Mouse (Mus musculus) forebrain, embryonic 12.5 days (tissue): ENCODE data around the gene Ripk1. TPM values are rescaled to one million over a fixed set of nuclear protein-coding genes. Genes with fewer than 3 reads are reported as not detected.

ENCODE experiments used
- ATAC-seq: fragments of 200-750 bp; cut with Nextera tagmentation; 2 replicates; pipeline ENCODE4 v1.8.0; 2017; ENCODE audit warnings: moderate TSS enrichment; ENCODE audit not compliant: low FRiP score
- H3K27ac ChIP-seq: fragments of 300-500 bp; sonication (generic); 2 replicates; pipeline ENCODE4 v1.5.1; 2016; ENCODE audit warnings: mild to moderate bottlenecking
- H3K27me3 ChIP-seq: fragments of 300-500 bp; sonication (generic); 2 replicates; pipeline ENCODE4 v1.6.1; 2016; ENCODE audit warnings: mild to moderate bottlenecking
- H3K36me3 ChIP-seq: fragments of 300-500 bp; sonication (generic); replicated peaks from 2 replicates; pipeline ENCODE4 v1.6.1; 2016; ENCODE audit warnings: mild to moderate bottlenecking
- H3K4me1 ChIP-seq: fragments of 300-500 bp; sonication (generic); 2 replicates; pipeline ENCODE4 v1.6.1; 2016
- H3K4me2 ChIP-seq: fragments of 300-500 bp; sonication (generic); 2 replicates; pipeline ENCODE4 v1.6.1; 2016; ENCODE audit warnings: mild to moderate bottlenecking, moderate library complexity
- H3K4me3 ChIP-seq: fragments of 300-500 bp; sonication (generic); replicated peaks from 2 replicates; pipeline ENCODE4 v1.5.1; 2016; ENCODE audit warnings: mild to moderate bottlenecking
- H3K9ac ChIP-seq: fragments of 300-500 bp; sonication (generic); 2 replicates; pipeline ENCODE4 v1.6.1; 2016; ENCODE audit warnings: mild to moderate bottlenecking
- H3K9me3 ChIP-seq: fragments of 300-500 bp; sonication (generic); 2 replicates; pipeline ENCODE4 v1.6.1; 2016
- WGBS: fragments of 180-500 bp; shearing (Covaris S2); methylation state at CpG from one replicate; pipeline ENCODE4 v1.1.7; 2016; 5-methylcytosine and 5-hydroxymethylcytosine counted together
- polyA plus RNA-seq: library from polyadenylated mRNA; unstranded; fragments of >200 nt; fragmentation: Nextera tagmentation; extraction: Ambion mirVana; gene quantifications from 2 replicates; pipeline ENCODE4 v1.2.1, GENCODE M21; 2016

The Ripk1 gene
- polyA plus RNA-seq, 1 experiment from 2014 or later: 9.0 TPM

DNA sequence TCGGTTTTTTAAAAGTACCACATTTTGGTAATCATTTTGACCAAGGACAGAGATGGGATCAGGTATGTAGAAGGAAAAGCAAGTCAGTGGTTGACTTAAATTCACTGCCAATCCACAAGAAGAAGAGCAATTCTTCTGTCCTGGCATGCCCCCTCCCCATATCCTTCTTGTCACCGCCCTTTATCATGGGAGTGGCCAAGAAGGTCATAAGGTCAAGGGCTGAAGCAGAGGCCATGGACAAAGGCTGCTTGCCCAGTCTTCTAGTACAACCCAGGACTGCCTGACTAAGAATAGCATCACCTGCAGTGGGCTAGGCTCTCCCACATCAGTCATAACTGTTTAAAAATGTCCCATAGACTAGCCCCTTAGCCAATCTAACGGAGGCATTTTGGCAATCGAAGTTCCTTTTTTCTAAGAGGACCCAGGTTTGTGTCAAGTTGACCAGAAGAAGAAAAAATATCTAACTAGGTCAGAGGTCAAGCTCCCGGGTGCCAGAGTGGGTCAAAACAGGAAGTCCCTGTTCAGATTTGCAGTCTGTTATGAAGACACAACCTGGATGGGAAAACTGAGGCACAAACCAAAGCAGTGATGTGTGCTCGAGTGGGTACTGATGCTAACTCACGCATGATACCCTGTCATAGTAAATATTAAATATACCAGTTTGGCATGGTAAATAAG, 41.7 kb downstream of the Ripk1 start:
- Histone ChIP-seq H3K36me3 (peaks cover 5% of the 10 kb centered on the region; the same call in 1 of the 2 replicates), H3K9me3 (no peaks in the 10 kb centered on the region), H3K4me1 (peaks cover 3% of the 10 kb centered on the region), H3K9ac (no peak overlapping the region), H3K27me3 (no peaks in the 10 kb centered on the region), H3K4me3 (no peak overlapping the region), H3K27ac (no peak overlapping the region), H3K4me2 (no peak overlapping the region)
- WGBS: 83% methylated on average over 7 of the region's 7 CpGs
- ATAC-seq: no peak

DNA sequence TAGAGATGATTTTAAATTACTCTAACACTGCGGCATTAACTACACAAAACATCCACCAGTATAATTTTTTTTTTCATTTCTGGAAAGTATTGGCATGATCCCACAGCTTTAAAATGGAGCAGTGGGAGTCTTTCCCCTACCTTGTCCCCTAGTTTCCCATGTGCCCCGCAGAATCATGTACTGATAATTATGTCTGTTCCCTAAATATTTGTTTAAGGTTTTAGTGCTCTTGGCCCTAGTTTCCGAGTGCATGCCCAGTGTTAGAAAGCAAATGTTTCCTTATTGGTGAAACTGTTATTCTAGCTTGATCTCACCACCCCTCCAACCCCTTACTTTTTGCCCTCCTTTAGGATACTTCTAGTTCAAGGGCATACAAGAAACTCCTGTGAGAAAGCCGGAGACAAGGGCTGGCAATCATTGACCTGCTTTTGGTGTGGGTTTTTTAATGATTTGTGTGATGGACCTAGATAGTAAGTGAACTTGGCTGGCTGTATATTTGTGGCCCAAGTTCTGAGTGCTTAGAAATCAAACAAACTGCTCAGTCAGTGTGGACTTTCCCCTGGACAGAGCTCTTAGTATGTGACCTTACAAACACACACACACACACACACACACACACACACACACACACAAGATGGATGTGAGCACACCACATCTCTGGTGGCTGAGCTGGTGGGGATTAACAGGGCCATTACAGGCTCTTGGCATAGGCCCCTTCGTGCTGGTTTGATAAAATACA, 43.5 kb downstream of the Ripk1 start:
- Histone ChIP-seq H3K27ac (no peak overlapping the region), H3K9me3 (no peaks in the 10 kb centered on the region), H3K4me1 (no peaks in the 10 kb centered on the region; the same call in 1 of the 2 replicates), H3K4me2 (no peak overlapping the region), H3K36me3 (peaks cover 9% of the 10 kb centered on the region; the same call in 1 of the 2 replicates), H3K27me3 (no peaks in the 10 kb centered on the region), H3K9ac (no peak overlapping the region), H3K4me3 (no peak overlapping the region)
- WGBS: 72% methylated on average over 5 of the region's 5 CpGs
- ATAC-seq: peak; percentile 15; the same call in 1 of the 2 replicates

DNA sequence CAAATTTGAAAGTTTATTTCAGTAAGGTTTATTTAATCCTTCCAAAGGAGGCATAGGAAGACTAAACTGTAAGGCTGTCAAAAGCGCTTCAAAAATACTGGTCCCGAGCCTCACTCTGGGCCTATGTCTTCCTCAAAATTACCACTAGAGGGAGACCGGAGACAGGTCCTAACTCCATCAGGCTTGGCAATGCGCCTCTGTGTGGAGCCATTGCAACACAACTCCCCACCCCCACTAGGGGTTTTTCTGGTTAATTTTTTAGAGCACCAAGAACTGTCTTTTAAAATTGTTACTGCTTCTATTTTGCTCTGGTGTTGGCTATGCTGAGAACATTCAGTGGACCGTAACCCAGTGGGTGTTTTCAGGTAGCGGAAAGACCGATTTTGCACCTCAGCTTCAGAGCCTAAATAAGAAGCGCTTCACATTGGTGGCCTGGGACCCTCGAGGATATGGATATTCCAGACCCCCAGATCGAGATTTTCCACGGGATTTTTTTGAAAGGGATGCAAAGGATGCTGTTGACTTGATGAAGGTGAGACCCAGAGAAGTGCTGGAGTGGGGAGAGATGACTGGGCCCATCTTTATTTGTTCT, 44.4 kb downstream of the Ripk1 start:
- 43% methylated on average over 11 of the region's 11 CpGs for WGBS
- H3K27ac ChIP-seq: no peak overlapping the region
- no peaks in the 10 kb centered on the region; the same call in 1 of the 2 replicates for H3K4me1 ChIP-seq
- ATAC-seq: peak; percentile 94
- H3K4me3 ChIP-seq: no peak overlapping the region
- no peak overlapping the region for H3K9ac ChIP-seq
- no peaks in the 10 kb centered on the region for H3K27me3 ChIP-seq
- H3K9me3 ChIP-seq: no peaks in the 10 kb centered on the region
- no peak overlapping the region for H3K4me2 ChIP-seq
- H3K36me3 ChIP-seq: peaks cover 9% of the 10 kb centered on the region; the same call in 1 of the 2 replicates

DNA sequence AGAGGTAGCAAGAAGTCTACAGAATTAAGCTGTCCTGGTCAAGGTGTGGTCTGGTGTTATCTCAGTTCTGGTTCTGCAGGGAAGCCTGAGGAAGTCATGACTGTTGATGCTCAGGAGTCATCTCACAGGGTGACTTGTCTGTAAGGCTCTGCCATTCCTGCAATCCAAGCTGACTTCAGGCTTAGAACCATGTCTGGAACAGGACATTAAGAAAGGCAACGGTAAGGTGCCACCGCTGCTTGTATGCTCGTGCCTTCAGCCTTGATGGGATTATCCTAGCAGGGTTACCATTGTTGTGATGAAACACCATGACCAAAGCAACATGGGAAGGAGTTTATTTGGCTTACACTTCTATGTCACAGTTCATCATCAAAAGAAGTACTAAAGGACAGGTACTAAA, 45.4 kb downstream of the Ripk1 start:
- Histone ChIP-seq H3K9ac (no peak overlapping the region), H3K4me2 (no peak overlapping the region), H3K36me3 (peaks cover 9% of the 10 kb centered on the region; the same call in 1 of the 2 replicates), H3K9me3 (no peaks in the 10 kb centered on the region), H3K27me3 (no peaks in the 10 kb centered on the region), H3K4me3 (no peak overlapping the region), H3K4me1 (no peaks in the 10 kb centered on the region; the same call in 1 of the 2 replicates), H3K27ac (no peak overlapping the region)
- 83% methylated on average over 3 of the region's 3 CpGs for WGBS
- ATAC-seq: no peak

DNA sequence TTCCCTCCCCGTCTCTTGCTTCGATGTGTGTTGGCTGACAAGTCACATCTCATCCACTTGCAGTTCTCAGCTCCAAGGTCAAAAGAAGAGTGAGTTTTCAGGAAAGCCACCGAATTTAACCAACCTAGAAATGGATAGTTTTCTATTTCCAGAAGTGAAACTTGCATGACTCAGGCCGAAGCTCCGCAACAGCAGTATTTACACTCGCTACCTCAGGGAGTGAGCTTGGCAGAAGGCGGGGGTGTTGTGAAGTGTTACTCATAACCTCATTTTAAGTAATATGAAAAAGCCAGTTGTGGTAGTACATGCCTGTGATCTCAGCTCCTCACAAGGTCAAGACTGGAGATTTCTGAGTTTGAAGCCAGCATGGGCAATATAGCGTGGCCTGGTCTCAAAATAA, 48.3 kb downstream of the Ripk1 start:
- Histone ChIP-seq H3K9ac (no peak overlapping the region), H3K27me3 (no peaks in the 10 kb centered on the region), H3K4me2 (no peak overlapping the region), H3K4me3 (no peak overlapping the region), H3K27ac (no peak overlapping the region), H3K4me1 (no peaks in the 10 kb centered on the region; the same call in 1 of the 2 replicates), H3K9me3 (no peaks in the 10 kb centered on the region), H3K36me3 (peaks cover 23% of the 10 kb centered on the region)
- no peak for ATAC-seq
- 93% methylated on average over 8 of the region's 8 CpGs for WGBS

DNA sequence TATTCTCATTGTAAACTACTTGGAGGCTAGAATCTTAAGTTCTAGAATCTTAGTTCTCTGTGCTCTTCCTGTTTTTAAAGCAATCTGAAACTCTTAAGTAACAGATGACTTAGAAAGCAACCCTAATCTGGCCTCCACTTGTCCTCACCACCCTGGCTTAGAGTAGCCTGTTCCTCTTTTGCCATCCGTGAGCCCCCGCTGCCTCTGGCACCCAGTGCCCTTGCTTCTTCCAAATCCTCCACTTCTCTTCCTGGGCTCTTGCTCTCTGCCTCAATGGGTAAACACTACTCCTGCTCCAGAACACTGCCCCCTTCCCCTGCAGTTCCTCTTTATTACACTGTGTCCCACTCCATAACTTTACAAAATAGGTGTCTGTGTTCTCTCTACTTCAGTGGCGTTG, 49.5 kb downstream of the Ripk1 start:
- WGBS: 95% methylated on average over 3 of the region's 3 CpGs
- no peak overlapping the region for H3K27ac ChIP-seq

DNA sequence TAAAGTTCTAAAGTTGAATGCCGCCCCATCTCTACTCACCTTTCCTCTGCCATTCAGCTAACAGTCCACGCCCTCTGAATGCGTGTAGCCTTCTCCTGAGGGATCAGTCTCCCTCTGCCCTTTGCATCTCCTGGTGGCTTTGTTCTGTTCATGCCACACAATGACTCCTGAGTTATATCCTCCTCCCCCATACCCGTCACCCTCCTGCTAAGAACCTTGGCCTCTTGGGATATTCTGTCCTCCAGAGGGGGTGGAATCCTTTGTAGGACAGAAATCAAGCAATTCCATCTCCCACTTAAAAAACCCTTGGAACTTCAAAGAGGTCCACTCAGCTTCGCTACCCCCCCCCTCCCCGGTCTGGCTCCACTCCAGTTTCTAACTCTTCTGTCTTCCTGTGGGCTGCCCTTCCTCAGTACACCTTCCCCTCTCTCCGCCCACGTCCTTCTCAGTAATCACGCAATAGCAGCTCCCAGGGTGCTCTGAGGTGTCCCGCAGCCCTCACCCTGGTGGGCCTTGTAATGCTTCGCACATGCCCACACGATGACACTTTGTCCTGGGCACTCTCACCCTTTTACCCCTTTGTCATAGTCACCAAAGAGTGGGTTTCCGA, 51.6 kb downstream of the Ripk1 start:
- Histone ChIP-seq H3K4me2 (no peak overlapping the region), H3K4me1 (no peaks in the 10 kb centered on the region), H3K4me3 (no peak overlapping the region), H3K9me3 (no peaks in the 10 kb centered on the region), H3K27me3 (no peaks in the 10 kb centered on the region), H3K9ac (no peak overlapping the region), H3K36me3 (peaks cover 25% of the 10 kb centered on the region), H3K27ac (no peak overlapping the region)
- ATAC-seq: no peak
- WGBS: 82% methylated on average over 13 of the region's 13 CpGs

More for the DNA sequence above, 49.5 kb downstream of the Ripk1 start:
- Histone ChIP-seq H3K4me2 (no peak overlapping the region), H3K36me3 (peaks cover 30% of the 10 kb centered on the region), H3K4me3 (no peak overlapping the region), H3K9ac (no peak overlapping the region), H3K9me3 (no peaks in the 10 kb centered on the region), H3K27me3 (no peaks in the 10 kb centered on the region), H3K4me1 (no peaks in the 10 kb centered on the region; the same call in 1 of the 2 replicates)
- ATAC-seq: no peak

DNA sequence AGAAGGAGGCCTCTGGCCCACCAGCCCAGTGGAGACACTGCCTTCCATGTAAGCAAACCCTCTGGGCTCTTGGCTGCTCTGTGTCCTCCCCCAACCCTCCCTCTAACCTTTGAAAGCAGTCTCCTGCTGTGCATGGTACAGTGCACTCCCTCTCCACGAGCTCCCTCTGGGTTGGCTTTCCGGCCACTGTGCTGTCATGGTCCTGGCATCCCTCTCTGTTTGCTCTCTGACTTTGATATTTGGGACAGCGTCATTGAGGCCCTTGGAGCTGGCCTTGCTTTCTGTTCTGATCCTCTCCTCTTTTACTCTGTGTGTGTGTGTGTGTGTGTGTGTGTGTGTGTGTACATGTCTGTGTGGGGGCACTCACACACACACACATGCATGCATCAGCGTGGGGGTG, 52.2 kb downstream of the Ripk1 start:
- WGBS: 72% methylated on average over 4 of the region's 4 CpGs
- H3K36me3 ChIP-seq: peaks cover 25% of the 10 kb centered on the region
- H3K4me1 ChIP-seq: no peaks in the 10 kb centered on the region
- H3K9ac ChIP-seq: no peak overlapping the region
- no peaks in the 10 kb centered on the region for H3K9me3 ChIP-seq
- no peak overlapping the region for H3K27ac ChIP-seq
- no peak overlapping the region for H3K4me3 ChIP-seq
- no peaks in the 10 kb centered on the region for H3K27me3 ChIP-seq
- H3K4me2 ChIP-seq: no peak overlapping the region
- ATAC-seq: no peak

DNA sequence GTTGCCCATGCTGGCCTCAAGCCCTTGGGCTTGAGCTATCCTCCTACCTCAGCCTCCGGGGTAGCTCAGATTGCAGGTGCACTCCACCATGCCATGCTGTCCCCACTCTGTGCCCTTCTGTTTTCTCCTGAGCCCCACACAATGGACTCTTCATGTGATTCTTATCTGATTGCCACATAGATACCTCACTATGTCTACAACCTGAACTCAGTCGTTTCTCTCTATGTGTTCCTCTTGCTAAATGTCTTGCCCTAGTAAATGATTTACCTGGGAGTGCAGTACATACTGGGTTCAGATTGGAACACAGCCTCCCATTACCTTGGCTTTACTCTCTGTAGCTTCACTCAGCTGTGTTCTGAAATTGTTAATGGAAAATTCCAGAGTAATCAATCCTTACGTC, 52.8 kb downstream of the Ripk1 start:
- 93% methylated on average over 3 of the region's 3 CpGs for WGBS
- no peak overlapping the region for H3K4me3 ChIP-seq
- H3K9me3 ChIP-seq: no peaks in the 10 kb centered on the region
- H3K9ac ChIP-seq: no peak overlapping the region
- H3K4me2 ChIP-seq: no peak overlapping the region
- ATAC-seq: no peak
- peaks cover 26% of the 10 kb centered on the region for H3K36me3 ChIP-seq
- H3K27ac ChIP-seq: no peak overlapping the region
- H3K27me3 ChIP-seq: no peaks in the 10 kb centered on the region
- H3K4me1 ChIP-seq: no peaks in the 10 kb centered on the region

DNA sequence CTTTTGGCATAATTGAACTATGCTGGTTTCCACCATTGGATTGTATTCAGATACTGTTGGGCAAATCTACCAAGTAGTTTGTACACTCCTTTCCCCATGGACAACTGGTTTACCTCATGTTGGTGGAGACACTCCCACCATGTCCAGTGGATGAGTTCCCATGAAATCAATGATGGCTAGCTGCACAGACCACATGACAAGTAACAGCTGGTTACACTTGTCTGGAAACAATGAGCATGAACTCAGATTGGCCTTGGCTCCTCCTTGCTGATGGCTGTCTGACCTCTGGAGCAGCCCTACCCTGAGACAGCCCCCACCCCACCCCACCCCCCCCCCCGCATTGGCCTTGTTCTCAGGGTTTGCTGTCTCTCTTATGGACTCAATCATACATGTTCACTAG, 55.1 kb downstream of the Ripk1 start:
- H3K36me3 ChIP-seq: peaks cover 27% of the 10 kb centered on the region
- 92% methylated on average over 1 of the region's 1 CpGs for WGBS
- no peaks in the 10 kb centered on the region for H3K27me3 ChIP-seq
- H3K4me3 ChIP-seq: no peak overlapping the region
- H3K9me3 ChIP-seq: no peaks in the 10 kb centered on the region
- H3K9ac ChIP-seq: no peak overlapping the region
- no peaks in the 10 kb centered on the region for H3K4me1 ChIP-seq
- H3K27ac ChIP-seq: no peak overlapping the region
- H3K4me2 ChIP-seq: no peak overlapping the region
- ATAC-seq: no peak

DNA sequence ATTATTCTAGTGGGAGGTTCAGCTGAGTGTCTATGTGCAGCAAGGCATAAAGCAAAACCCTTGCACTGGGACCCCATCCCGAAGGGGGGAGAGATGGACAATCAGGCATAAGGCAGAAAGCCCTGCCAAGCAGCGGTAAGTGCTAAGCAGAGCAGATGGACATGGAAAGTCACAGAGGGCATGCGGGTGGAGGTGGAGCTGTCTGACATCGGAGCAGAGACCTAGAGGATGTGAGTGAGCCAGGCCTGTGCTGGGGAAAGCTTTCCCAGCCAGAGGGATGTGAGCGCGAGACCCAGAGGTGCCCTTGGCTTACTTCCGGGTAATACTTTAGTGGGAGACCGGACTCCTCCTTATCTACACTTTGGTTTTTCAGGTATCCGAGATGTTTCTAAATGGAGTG, 57.9 kb downstream of the Ripk1 start:
- Histone ChIP-seq H3K36me3 (peaks cover 23% of the 10 kb centered on the region), H3K27me3 (no peaks in the 10 kb centered on the region), H3K27ac (no peak overlapping the region), H3K4me3 (no peak overlapping the region), H3K9me3 (no peaks in the 10 kb centered on the region), H3K4me2 (no peak overlapping the region), H3K4me1 (no peaks in the 10 kb centered on the region), H3K9ac (no peak overlapping the region)
- WGBS: 93% methylated on average over 9 of the region's 9 CpGs
- no peak for ATAC-seq

DNA sequence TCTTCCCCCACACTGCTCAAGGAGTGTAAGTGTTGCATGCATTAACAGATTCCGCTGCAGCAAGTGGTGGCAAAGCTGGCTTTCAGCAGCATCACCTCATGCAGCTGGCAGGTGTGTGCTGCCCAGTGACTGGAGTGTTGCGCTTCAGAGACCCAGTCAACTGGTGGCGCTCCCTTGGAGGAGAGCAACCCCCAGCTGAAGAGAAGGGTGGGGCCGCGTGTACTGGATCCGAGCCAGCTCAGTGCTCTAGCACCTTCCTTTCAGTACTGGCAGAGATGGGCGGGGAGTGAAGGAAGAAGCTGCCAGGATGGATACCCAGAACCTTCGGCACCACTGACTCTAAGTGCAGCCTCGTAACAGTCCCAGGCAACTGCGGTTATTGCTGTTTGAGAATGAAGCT, 60.3 kb downstream of the Ripk1 start:
- 89% methylated on average over 10 of the region's 10 CpGs for WGBS
- ATAC-seq: no peak
- H3K27ac ChIP-seq: no peak overlapping the region
- H3K9ac ChIP-seq: no peak overlapping the region
- no peak overlapping the region for H3K4me2 ChIP-seq
- H3K4me3 ChIP-seq: no peak overlapping the region
- H3K4me1 ChIP-seq: no peaks in the 10 kb centered on the region
- no peaks in the 10 kb centered on the region for H3K9me3 ChIP-seq
- peaks cover 16% of the 10 kb centered on the region; the same call in 1 of the 2 replicates for H3K36me3 ChIP-seq
- no peaks in the 10 kb centered on the region for H3K27me3 ChIP-seq
